Mouse (Mus musculus): ENCODE results near the gene Cep78. TPM values are rescaled to one million over a fixed set of nuclear protein-coding genes. Genes with fewer than 3 reads are reported as not detected.
A peak's percentile ranks its signal among the peaks of the same experiment; 100 is the strongest.
"Not testable (repeated sequence)": the region's sequence is repeated elsewhere in the genome, so short reads cannot be mapped to it uniquely, and the experiment has no call there.

The Cep78 gene
- total RNA-seq (2021): 1 to 10 TPM; 2.4 to 2.7 TPM
- long read RNA-seq, experiment 1, partial matches to known transcripts: 0 of 1 reads
- long read RNA-seq, experiment 1, other reads (novel, unspliced or antisense): 1 of 1 reads
- long read RNA-seq, experiment 2, partial matches to known transcripts: 1 of 3 reads
- long read RNA-seq, experiment 2, other reads (novel, unspliced or antisense): 2 of 3 reads

DNA sequence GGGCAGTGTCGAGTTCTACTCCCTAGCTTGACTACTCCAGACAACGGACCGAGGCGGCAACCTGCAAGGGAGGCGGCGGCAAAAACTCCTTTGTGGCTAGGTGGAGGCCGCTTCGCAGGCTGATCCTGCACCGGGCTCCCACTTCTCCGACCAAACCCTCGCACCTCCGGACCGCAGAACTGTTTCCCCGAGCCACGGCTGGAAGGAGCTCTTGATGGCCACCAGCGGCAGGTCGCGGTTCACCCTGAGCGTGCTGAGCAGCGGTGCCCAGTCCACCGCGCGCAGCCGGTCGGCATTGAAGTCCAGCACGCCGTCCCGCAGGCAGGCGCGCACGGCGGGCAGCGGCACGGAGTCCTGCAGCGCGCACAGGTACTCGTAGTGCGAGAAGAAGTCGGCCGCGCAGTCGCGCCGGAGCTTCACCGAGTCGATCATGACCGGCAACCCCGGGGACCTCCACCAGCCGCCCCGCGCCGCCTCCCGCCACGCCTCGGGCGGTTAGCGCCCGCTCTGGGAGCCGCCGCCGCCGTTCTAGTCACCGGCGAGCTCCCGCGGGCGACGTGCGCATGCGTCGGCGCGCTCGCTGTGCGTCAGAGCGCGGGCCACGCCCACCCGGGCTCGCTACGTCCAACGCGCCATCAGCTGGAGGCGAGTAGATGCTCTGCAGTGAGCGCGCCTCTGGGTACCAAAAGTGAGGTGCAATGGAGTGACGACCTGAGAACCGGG lies at the start of gene Cep78:
Gene Cep78, minus strand, starts transcription at position 541 of the 723 bp plus-strand sequence.
- intact Hi-C loops (cut with DNase I; ENCODE audit: low total_unique reads): no loop called here
- peak; percentile 92 for DNase-seq

DNA sequence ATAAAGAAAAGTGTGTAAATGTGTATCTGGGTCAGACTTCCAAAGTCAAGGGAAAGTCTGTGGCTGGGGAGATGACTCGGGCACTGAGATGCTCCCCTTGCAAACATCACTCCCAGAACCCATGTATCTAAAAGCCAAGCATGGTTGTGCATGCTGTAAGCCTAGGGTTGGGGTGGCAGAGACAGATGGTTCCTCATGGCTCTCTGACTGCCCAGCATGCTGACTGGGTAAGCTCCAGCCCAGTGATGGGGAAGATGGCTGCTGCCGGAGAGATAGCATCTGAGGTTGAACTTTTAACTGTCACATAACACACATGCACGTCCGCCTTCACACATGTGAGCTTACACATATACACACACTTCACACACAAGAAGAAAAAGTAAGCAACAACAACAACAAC lies 46.5 kb upstream of the Cep78 start:
- no peak for DNase-seq
- intact Hi-C loops (cut with DNase I; ENCODE audit: low total_unique reads): no loop called here

DNA sequence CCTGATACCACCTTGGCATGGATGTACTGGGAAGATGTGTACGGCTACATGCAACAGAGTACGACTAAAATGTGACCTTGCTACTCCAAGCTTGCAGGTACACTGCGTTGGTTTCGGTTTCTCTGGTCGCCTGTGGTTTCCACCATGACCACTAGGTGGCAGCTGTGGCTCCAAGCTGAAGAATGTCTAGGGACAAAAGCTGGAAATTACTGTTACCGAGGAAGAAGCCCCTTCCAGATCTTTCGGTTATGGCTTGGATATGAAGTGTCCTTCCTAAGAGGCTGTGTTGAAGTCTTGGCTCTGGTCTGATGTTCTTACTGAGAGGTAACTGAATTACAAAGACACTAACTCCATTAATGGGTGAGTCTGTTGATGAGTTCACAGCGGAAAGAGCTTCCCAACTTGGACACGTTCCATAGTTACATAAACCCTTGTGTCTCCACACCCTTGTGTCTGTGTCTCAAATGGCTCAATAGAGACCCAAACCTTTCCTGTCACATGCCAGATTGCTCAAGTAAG lies 44.5 kb upstream of the Cep78 start:
- intact Hi-C loops (cut with DNase I; ENCODE audit: low total_unique reads); DNase-seq: not testable (repeated sequence)

DNA sequence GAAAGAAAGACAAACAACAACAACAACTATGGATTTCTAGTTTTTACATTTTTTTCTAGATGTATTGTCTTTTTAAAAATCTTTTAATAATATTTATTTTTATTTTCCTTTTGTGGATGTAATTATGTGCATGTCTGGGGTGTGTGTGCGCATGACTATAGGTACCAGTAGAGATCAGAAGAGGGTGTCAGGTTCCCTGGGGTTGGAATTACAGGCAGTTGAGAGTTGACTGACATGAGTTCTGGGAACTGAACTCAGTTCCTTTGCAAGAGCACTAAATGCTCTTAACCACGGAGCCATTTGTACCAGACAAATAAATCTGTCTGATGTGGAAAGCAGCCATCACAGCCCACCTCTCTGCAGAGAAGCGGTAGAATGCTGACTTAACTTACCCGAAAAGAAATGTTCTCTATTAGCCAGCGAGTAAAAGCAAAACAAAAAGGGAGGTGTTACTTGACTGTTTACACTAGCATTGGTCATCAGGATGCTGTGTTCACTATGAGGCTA lies 44.0 kb upstream of the Cep78 start:
- no peak for DNase-seq
- intact Hi-C loops (cut with DNase I; ENCODE audit: low total_unique reads): no loop called here

DNA sequence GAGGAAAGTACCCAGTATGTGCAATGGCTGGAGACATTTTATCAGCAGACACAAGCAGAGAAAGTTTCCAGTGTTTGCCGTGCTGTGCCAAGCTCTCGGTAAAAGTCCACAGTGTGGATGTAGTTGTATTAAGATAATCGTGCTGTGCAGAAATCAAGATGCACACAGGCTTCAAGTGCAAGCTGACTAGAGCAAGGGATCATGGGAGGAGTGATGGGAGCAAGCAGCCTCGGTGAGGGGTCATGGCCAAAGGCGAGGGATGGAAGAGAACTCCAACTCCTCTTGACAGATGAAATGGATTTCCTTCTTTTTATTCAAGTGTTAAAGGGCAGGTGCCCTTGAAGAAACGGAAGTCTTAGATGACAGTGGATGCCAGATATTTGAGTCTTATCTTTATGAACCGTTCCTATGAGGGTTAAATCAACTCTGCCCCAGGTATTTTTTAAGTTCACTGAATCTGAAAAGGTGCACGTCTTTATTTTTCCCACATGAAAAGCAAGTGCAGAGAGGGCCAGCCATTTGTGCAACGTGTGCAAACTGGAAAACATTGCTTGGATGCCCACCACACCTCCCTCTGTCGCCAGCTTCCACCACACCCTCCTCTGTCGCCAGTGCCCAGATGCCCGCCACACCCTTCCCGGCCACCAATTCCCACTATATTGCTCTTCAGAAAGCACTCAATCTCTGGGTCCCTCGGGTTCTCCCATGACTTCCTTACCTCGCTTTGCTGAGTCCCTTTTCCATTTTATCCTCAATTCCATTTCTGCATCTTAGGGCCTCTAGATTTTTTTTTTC lies 43.3 kb upstream of the Cep78 start:
- intact Hi-C loops (cut with DNase I; ENCODE audit: low total_unique reads): no loop called here
- no peak for DNase-seq

DNA sequence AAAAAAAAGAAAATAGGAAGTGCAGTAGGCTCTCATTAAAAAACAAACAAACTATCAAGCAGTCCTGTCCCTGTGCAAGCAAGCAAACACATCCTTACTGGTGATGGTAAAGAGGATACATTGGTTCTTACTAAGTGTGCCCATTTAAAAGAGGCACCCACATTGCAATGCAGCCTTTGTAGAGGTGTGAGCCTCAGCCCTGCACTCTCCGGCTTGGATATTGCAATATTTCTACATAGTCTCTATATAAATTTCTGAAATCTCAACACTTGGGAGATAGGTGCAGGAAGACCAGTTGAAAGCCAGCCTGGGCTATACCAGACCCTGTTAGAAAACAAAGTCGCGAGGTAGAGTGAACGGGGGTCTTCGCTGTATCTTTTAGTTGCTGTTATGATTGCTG lies 41.5 kb upstream of the Cep78 start:
- intact Hi-C loops (cut with DNase I; ENCODE audit: low total_unique reads): no loop called here
- no peak for DNase-seq

DNA sequence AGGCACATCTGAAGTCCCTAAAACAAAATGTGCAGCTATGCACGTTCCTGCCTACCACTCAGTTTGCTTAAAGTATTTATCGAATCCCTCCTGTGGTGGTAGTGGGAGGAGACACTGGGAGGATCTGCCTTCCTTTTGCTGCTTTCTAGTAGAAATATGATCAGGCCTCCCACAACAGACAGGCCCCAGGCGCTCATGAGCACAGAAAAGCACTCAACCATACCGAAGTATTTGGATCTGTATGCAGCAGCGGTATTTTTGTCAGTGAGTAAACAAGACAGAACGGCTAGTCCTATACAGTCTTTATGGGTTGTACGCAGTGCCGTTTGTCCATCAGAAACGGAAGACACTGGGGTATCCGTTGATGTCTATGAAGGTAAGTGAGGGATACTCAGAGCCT lies 37.4 kb upstream of the Cep78 start:
- DNase-seq: no peak
- intact Hi-C loops (cut with DNase I; ENCODE audit: low total_unique reads): no loop called here

DNA sequence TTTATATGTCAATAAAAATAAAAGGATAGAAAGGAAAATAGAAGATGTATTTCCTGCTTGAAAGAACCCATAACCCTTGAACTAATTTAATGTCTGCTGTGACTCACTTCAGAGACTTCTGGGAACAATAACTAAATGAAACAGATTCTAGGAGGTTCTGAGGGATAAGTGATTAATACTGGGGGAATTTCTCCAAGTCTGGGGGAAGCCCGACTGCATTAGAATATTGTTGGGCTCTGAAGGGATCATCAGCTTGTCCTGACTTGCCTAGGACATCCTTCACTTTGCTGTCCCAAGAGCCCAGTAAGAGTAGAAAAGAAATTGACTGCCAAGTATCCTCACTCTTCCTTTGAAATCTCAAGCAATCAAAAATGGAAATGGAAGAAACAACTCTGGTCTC lies 31.4 kb upstream of the Cep78 start:
- intact Hi-C loops (cut with DNase I; ENCODE audit: low total_unique reads): no loop called here
- no peak for DNase-seq

DNA sequence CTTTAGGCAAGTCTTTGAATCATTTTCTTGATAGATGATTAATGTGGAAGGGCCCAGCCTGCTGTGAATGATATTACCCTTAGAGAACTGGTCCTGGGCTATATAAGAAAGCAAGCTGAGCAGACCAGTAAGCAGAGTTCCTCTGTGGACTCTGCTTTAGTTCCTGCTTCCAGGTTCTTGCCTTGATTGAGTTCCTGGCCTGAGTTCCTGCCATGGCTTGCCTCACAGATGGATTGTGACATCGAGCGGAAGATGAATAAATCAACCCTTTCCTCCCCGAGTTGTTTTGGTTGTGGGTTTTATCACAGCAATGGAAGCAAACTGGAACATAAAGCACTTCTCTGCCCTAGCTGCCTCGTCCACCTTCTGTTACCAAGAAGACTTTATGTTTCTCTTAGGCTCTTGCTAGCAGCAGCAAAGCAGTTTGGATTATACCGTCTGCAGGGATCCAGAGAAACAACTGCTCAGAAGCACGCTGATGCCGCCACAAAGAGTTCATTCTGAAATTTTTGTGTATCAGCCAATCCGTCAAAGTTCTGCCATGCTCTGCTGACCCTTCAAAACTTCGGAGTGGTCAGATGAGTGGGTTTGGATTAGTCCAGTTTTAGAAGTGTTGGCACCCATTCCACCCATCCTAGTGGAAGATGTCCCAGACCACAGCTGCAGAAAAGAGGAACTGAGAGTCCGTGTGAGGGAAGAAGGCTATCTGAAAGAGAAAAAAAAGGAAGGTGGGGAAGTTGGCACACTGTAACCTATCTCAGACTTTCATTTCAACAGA lies 30.6 kb upstream of the Cep78 start:
- peak; percentile 25 for DNase-seq

DNA sequence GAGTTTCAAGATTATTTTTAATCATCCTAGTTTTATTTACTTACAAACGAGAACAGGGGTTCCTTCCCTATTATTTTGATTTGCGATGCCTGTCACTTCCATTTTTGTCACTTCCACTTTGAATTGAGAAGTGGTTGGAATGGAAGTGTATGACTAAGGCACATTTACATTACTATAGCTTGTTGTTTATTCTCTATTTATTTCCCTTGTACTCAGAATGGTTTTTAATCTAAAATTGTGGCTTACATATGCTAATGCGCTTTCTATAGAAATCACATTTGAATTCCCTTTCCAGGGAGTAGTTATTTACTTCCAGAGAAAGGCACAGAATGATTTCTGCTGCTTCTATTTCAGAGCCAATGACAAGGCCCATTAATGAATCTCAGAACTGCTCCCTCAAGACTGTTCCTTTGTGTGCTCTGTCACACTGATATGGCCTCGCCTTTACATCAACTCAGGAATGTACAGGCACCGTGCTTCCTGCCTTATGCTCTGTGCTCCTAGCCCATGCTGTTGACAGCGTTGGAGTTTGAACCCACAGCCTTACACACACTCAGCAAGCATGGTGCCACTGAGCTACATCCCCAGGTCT lies 25.1 kb upstream of the Cep78 start:
- DNase-seq: no peak
- intact Hi-C loops (cut with DNase I; ENCODE audit: low total_unique reads): no loop called here

More for the DNA sequence above, 30.6 kb upstream of the Cep78 start:
- intact Hi-C loops (cut with DNase I; ENCODE audit: low total_unique reads): no loop called here

DNA sequence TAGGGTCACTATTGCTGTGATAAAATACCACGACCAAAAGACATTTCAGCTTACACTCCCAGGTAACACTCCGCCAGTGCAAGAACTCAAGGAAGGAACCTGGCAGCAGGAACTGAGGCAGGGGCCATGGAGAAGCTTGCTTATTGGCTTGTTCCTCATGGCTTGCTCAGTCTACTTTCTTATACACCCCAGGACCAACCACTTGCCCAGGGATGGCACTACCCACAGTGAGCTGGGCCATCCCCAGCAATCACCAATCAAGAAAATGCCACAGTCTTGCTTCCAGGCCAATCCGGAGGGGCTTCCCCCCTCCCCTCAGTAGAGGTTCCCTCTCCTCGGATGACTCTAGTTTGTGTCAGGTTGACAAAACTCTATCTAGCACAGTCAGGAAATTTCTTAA lies 24.3 kb upstream of the Cep78 start:
- intact Hi-C loops (cut with DNase I; ENCODE audit: low total_unique reads): no loop called here
- no peak for DNase-seq

DNA sequence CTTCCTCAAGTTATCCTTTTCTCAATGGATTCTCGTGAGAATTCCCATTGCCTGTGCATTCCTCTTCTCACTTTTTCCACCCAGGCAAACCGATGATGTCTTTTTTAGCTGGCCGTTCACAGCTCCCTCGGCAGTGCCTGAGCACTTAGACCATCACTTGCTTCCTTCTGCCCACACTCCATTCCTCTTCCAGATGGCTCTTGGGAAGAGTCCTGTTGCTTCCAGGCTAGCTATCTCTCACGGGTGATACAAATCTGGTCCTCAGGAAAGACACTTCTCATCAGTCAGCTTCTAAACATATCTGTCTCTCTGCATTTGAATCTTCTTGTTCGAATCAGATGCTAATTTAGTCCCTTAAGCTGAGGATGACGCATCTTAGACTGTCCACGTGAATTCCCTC lies 22.3 kb upstream of the Cep78 start:
- no peak for DNase-seq
- intact Hi-C loops (cut with DNase I; ENCODE audit: low total_unique reads): no loop called here

DNA sequence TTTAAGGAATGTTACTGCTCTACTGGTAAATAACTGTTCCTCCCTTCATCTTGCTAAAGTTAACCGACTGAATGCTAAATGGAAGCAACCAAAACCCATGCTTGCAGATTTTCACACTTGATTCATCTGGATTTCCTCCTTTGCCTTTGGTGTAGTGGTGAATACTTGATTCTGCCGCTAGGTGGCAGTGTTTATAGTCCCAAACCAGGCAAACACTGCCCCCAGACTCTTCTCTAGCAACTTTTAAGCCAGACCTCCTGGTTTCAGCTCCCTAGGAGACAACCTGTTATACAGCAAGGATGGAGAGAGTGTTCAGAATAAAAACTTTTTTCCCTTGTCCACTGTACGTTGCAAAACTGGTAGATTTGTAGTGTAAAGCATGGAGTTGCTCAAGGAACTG lies 13.4 kb upstream of the Cep78 start:
- peak; percentile 42 for DNase-seq
- intact Hi-C loops (cut with DNase I; ENCODE audit: low total_unique reads): no loop called here

DNA sequence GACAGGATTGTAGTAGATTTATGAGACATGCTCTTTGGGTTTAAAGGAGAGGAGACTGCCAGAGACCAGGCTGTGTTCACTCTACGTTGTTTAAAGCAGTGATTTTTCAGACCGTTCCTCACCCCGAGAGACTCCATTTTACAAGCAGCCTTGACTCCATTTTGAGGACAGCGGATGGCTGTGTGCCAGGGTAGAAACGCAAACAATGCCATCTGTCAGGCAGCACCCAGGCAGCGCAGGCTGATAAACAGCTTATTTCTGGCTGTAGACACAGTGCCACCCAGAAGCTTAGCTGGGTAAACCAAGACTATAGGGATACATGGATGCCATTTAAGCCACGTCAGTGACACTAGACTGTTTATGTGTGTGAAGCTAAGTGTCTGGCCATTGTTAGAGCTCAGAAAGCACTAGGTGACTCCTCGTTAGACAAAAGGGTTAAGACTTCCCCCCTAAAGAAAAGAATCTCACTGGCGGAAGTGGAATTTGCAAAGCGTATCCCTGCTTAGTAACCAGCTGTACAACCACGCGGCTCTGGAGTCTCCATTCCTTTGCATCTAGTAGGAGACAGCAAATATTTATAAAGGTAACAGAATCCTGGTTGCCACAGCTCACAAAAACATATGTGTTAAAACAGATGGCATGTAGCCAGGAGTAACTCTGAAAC lies 12.2 kb upstream of the Cep78 start:
- intact Hi-C loops (cut with DNase I; ENCODE audit: low total_unique reads): no loop called here
- DNase-seq: no peak

DNA sequence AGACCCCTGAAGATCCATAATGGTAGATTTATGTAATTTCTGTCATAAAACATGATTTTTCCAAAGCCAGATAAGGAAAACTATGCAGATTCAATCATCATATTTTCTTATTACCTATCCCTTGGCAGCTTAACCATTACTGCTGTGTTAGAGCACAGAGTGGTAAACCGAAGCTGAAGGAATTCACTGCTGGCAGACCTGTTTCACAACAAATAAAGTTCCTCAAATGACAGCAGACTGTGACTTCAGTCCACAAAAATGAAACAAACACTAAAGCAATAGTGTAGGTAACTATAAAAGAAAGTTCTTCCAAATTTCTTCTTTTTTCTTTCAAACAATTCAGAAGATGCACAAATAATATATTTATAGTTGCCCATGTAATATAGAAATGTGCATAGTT lies 5.3 kb upstream of the Cep78 start:
- intact Hi-C loops (cut with DNase I; ENCODE audit: low total_unique reads): no loop called here
- no peak for DNase-seq

DNA sequence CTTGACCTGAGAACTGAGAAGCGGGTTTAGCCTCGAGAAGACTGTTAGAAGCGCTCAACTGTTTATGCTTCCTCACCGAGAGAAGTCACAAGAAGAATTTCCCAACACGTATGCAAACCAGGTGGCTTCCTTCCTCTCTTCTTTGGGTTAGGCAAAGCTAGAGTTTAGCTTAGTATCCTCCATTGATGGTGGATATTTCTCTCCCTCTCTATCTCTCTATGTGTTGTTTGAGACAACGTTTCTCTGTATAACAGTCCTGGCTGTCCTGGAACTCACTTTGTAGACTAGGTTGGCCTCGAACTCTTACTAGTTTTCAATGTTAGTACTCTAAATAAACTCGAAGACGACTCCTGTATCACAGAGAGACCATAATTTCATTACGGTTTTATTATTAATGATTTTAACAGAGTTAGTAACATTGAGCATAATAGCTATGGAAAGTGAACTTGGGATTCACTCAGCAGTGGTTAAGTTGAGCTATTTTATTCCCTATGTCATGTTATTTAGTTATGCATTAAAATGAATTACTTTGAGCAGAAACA lies 454 bp upstream of the Cep78 start:
- intact Hi-C loops (cut with DNase I; ENCODE audit: low total_unique reads): no loop called here
- no peak for DNase-seq

DNA sequence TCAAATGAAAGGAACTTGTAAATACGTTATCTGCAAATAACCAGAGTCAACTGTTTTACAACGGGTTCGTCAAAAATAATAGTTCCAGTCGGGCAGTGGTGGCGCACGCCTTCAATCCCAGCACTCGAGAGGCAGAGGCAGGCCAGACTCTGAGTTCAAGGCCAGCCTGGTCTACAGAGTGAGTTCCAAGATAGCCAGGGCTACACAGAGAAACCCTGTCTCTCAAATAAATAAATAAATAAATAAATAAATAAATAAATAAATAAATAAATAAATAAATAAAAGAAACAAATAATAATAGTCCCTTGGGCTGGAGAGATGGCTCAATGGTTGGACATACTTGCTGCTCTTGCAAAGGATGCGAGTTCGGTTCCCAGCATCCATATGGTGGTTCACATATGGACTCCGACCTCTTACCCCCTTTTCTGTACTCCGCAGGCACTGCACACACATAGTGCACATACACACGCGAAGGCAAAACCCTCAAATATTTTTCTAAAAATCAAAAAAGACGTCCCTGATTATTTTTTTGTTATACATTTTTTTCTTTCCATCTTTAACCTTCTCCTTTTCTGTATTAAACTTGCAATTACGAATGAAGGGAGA lies 947 bp downstream of the Cep78 start:
- DNase-seq: no peak
- intact Hi-C loops (cut with DNase I; ENCODE audit: low total_unique reads): no loop called here
